Mouse (Mus musculus): ENCODE data around the gene Olfr279.

The Olfr279 gene

DNA sequence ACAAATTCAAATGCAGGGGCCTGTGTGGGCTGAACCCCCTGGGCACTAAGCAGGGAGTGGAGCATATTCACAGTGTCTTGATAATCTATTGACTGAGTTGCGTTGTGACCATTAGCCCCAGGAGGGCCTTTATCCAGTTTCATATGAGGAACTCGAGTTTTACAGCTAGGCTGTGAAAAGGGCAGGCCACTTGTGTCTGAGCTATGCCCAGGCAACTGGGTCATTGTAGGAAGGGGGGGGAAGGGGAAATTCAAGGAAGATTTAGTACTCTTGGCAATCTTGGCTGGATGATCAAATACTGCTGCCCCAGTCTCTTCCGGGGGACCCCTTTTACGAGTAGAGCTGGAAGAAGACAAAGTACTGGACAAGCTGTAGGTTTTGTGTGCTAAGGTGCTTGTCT, 51.1 kb downstream of the Olfr279 start:
- no peak for DNase-seq (ENCODE audit: low read depth, low spot score)

DNA sequence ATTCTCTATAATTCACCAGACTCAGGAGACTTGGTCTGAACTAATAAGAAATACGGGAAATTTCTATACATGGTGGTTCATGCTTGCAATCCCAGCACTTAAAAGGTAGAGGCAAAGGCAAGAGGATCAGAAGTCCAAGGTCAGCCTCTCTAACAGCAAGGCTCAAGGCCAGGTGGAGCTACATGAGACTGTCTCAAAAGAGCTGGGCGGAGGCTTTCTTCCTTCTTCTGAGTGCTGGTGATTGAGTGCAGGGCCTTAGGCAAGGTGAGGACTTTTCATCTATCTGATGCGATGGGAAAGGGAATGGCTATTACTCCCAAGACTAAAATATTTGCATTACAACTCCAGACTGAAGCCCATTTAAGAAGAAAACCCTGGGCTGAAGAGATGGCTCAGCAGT, 52.9 kb downstream of the Olfr279 start:
- no peak for DNase-seq (ENCODE audit: low read depth, low spot score)

DNA sequence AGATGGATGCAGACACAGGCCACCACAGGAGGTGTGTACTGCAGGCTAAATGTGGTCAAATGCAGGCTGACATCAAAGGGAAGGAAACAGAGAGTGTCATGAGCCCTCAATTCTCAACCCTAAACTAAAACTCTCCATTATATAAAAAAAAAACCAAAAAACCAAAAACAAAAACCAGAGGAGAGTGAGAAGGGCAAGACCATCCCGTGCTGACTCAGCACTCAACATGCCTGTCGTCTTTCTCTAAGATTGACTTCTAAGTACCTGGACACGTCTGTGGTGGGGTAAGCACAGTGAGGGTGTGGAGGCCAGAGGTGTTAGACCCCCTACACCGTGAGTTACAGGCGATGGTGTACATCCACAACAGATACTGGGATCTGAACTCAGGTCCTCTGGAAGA, 54.6 kb downstream of the Olfr279 start:
- no peak for DNase-seq (ENCODE audit: low read depth, low spot score)
